Mouse (Mus musculus): ENCODE measurements around the gene Stk24.

Gene Stk24

DNA sequence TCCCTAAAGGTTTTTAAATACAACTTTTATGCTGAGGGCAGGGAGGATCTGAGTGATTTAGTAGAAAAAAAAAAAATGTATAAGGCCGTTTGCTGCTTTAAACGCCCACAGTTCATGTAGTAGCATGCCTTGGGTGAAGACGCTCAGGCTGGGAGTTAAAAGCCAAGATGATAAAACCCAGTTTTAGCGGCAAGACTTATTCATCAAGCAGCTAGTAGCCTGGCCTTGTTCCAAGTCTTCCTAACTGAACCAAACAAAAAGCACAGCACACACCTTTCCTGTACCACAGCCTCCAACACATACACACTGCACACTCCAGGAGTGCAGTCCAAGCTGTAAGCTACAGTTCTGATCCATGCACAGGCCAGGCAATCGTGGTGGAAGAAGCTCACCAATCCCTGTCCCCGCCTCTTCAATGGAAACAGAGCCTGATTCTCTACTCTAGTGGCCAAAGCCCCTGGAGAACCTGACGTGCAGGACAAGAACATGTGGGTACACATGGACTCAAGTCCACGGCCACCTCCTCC, 23.4 kb downstream of the Stk24 start:
- in situ Hi-C loops (cut with MboI; ENCODE audit: unreplicated experiment in 2 of 2), result loop anchor here in 1 of 2 experiments (25.0 kb wide), 2 partner anchors 531 to 1069 kb away; partner anchors contain the start of genes Mbnl2 and Ubac2

DNA sequence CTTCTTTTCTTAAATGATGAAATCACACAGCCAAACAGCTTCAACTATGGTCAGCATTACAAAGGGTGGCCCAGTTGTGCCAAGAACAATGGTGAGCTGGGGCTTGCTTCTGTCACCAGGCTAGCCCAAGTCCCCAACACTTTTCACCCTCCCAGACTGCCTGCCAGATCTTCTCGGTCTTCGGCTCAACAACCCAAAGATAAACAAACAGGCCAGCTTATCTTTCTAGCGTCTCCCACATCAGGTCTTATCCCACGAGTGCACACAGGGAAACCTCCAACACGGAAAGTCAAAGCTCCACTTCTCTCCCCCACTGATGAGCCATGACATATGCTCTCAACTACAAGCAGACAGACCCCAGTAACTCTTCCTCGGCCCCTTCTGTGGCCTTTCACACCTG, 24.1 kb downstream of the Stk24 start:
- in situ Hi-C loops (cut with MboI; ENCODE audit: unreplicated experiment in 2 of 2), result loop anchor here in 1 of 2 experiments (25.0 kb wide), 2 partner anchors 532 to 1068 kb away; partner anchors contain the start of genes Mbnl2 and Ubac2

- in situ Hi-C loops (cut with MboI; ENCODE audit: unreplicated experiment in 2 of 2), result loop anchor here in 1 of 2 experiments (25.0 kb wide), 2 partner anchors 533 to 1067 kb away; partner anchors contain the start of genes Mbnl2 and Ubac2
Observed at GRCm38 (mm10) chr14:121353648-121354377, 26.0 kb downstream of the Stk24 start.

DNA sequence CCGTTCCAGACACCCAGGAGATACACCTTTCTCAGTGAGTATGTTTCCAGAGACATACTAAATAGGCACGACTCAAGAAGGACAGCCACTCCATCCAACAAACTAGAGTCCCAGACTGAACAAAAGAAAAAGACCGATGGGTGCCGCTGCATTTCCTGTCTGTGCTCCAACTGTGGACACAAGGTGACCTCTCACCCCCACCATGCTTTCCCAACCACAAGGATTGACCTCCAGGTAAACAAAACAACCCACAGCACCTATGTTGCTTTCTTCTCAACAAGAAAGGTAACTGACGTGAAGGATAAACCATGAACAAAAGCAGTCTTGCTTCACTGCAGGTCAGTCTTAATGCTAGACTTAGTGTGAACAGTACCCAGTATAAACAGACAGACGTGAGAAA, 27.1 kb downstream of the Stk24 start:
- in situ Hi-C loops (cut with MboI; ENCODE audit: unreplicated experiment in 2 of 2), result loop anchor here in 1 of 2 experiments (25.0 kb wide), 2 partner anchors 535 to 1065 kb away; partner anchors contain the start of genes Mbnl2 and Ubac2

DNA sequence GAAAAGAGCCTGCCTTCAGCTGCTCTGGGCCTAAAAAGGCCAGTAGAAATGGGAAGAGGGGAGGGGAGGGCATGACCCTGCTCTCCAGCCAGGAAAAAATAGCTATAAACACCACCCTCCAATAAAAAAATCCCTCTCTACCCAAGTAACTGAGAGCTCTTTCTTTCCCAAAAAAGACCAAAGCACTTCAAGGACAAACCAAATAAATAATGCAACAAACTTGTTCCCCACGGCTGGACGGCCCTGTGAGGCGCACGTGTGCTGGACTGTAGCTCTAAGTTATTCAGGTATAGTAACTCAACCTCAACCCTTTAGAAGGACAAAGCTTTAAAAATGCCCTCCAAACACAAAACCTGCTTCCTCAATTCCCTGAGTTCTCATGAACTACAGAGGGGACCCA, 28.1 kb downstream of the Stk24 start:
- in situ Hi-C loops (cut with MboI; ENCODE audit: unreplicated experiment in 2 of 2), result loop anchor here in 1 of 2 experiments (25.0 kb wide), 2 partner anchors 536 to 1064 kb away; partner anchors contain the start of genes Mbnl2 and Ubac2

DNA sequence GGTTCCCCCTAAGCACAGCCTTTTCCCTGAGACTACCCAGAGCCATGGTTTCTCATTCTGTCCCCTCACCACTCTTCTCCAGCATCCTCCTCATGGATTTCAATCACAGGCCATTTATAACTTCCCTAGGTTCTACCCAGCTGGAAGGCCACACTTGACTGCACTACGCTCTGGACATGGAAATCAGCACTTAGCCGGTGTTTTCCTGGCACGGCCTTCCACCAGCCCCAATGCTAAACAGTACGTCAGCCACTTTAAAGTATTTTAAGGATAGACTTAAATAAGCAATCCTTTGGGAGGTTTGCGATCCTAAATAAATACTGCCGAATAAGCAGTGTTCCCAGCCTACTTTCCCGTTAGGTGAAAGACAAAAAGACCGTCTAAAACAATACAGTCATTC, 29.8 kb downstream of the Stk24 start:
- in situ Hi-C loops (cut with MboI; ENCODE audit: unreplicated experiment in 2 of 2), result loop anchor here in 1 of 2 experiments (25.0 kb wide), 2 partner anchors 537 to 1063 kb away; partner anchors contain the start of genes Mbnl2 and Ubac2

DNA sequence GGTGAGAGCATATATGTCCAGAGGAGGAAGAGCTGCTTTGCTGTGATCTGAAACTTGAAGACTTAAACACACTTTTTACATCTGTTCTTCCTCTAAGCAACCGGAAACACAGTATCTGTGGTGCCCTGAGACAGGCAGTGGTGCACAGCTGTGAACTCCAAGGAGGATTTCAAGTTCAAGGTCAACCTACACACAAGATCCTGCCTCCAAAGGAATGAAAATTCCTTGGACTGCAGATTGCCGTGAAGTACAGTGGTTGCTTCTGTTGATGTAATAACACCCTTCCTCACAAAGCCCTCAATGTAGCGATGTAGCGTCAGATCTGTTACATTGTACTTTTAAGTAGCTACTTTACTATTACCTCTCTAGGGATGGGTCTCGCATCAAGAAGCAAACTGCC, 30.5 kb downstream of the Stk24 start:
- in situ Hi-C loops (cut with MboI; ENCODE audit: unreplicated experiment in 2 of 2), result loop anchor here in 1 of 2 experiments (25.0 kb wide), 1 partner anchor 538 kb away; the partner anchor contains the start of gene Ubac2

DNA sequence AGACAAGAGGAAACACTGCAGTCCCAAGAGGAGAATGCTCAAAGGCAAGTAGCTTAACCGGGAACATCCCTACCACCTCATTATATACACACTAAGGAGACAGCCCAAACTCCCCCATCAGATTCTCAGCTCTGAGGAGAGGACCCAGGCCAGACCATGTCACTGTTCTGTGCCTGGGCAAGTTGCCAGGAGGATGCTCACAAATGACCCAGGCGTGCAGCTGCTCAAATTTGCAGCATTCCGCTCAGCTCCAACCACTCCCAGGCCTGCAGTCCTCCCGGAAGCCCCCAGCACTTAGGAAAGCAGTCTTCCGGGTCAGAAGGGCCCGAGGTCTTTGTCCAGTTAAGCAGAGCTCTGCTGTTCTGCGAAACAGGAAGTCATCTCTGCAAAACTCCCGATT, 31.6 kb downstream of the Stk24 start:
- in situ Hi-C loops (cut with MboI; ENCODE audit: unreplicated experiment in 2 of 2), result loop anchor here in 1 of 2 experiments (25.0 kb wide), 1 partner anchor 539 kb away; the partner anchor contains the start of gene Ubac2

- in situ Hi-C loops (cut with MboI; ENCODE audit: unreplicated experiment in 2 of 2), result loop anchor here in 1 of 2 experiments (25.0 kb wide), 1 partner anchor 540 kb away; the partner anchor contains the start of gene Ubac2
Observed at GRCm38 (mm10) chr14:121347134-121347533, 32.7 kb downstream of the Stk24 start.

DNA sequence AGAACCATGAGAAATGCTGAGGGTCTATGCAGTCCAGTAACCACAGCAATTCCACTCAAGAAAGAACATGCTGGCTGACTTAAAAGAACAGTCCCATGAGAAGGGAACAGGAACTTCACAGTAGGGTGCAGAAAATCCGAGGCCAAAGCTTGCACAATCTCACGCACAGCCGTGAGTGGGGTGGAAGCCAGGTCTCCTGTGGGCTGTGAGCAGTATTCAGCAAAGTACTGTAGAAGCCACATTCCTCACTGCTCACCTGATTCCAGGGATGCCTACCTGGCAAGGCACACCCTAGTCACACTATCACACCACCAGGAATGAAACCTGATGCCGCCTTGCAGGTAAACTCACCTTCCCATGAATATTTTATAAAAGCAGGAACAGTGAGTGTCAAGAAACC, 33.2 kb downstream of the Stk24 start:
- in situ Hi-C loops (cut with MboI; ENCODE audit: unreplicated experiment in 2 of 2), result loop anchor here in 1 of 2 experiments (25.0 kb wide), 1 partner anchor 541 kb away; the partner anchor contains the start of gene Ubac2

- in situ Hi-C loops (cut with MboI; ENCODE audit: unreplicated experiment in 2 of 2), result loop anchor here in 1 of 2 experiments (25.0 kb wide), 1 partner anchor 541 kb away; the partner anchor contains the start of gene Ubac2
Observed at GRCm38 (mm10) chr14:121346053-121346452, 33.8 kb downstream of the Stk24 start.

DNA sequence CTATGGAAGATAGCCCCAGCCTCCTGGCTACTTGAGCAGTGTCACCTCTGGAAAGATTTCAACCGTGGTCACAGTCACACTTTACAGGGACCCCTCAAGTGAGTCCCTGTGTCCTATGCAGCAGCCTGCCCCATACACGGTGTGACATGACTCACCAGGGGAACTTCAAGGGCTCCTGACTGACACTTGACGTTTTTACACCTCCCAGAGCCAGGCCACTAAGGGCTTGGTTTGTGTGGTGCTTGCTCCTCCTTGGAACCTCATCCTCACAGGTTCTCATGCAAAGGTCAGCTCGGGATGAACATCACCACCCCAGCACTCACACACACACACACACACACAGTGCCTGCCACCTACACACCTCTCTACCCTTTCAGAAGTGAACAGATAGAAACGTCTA, 34.9 kb downstream of the Stk24 start:
- in situ Hi-C loops (cut with MboI; ENCODE audit: unreplicated experiment in 2 of 2), result loop anchor here (5.0 to 25.0 kb wide), 3 partner anchors 32 to 542 kb away; partner anchors contain the start of gene Ubac2 (in 1 of the 2)

- in situ Hi-C loops (cut with MboI; ENCODE audit: unreplicated experiment in 2 of 2), result loop anchor here (5.0 to 25.0 kb wide), 3 partner anchors 34 to 544 kb away; partner anchors contain the start of gene Ubac2 (in 1 of the 2)
Observed at GRCm38 (mm10) chr14:121342885-121343284, 36.9 kb downstream of the Stk24 start.

DNA sequence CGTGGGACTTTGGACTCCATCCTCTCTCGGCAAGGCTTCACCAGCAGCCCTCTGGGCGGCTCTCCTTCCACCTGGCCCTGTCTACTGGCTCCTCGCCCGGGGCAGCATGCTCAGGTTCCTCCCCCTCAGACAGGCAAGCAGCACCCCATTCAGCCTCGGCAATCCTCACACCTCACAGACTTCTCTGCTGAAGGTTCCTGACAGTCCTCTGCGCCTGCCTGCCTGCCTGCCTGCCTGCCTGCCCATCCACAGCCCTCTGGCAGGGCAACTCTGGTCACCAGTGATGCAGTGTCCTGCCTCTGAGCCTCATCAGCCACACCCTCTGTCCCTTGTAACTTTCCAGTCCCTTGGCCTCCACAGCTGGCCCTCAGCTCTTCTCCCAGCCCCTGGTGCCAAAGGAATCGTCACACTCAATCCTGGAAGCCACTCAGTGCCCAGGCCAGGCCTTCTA, 39.8 kb downstream of the Stk24 start:
- in situ Hi-C loops (cut with MboI; ENCODE audit: unreplicated experiment in 2 of 2), result loop anchor here (5.0 to 25.0 kb wide), 3 partner anchors 37 to 547 kb away; partner anchors contain the start of gene Ubac2 (in 1 of the 2)

DNA sequence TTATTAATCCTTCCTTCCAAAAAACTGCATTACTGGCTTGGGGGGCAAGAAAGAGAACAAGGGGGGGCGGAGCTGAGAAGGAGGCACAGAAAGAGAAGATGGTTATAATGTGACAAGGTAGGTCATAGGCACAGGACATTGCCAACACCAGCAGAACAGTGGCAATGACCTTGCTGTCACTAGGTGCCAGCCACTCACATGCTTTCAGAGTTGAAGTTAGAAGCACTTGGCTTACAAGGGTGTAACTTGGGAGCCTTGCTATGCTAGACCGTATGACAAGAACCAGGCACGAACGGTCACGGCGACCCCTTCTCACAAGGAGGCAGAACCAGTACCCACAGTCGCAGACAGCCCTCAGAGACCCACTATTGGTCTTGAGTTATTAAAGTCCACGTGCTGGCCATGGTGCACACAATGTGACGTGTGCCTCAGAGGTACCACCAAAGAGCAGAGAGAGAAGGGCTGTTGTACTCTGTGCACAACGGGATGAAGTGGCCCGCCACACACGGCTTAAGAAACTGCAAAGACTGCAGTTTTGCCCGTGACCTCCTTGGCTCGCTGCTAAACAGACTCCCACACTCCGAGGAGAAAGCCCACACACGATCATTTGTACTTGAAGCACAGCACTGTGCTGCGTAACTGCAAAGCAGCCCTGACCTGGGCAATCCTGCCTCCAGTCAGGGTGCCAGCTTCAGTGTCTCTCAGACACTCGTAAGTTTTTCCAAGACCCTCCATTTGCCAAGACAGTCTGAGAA, 40.8 kb downstream of the Stk24 start:
- in situ Hi-C loops (cut with MboI; ENCODE audit: unreplicated experiment in 2 of 2), result loop anchor here in 1 of 2 experiments (25.0 kb wide), 1 partner anchor 548 kb away; the partner anchor contains the start of gene Ubac2

DNA sequence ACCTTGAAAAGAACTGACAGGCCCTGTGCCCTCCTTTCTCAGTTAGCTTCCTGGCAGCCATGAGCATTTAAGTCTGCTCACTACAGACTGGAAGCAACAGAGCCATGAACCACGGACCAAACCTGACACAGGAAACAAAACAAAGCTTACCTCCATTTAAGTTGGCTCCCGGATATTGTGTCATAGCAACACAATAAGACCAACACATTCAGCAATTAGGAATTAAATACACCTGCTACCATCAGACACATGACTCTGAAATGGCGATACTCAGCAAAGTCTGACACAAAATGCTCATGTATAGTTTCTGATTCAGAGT, 49.8 kb downstream of the Stk24 start:
- in situ Hi-C loops (cut with MboI; ENCODE audit: unreplicated experiment in 2 of 2), result loop anchor here in 1 of 2 experiments (25.0 kb wide), 1 partner anchor 557 kb away; the partner anchor contains the start of gene Ubac2

- in situ Hi-C loops (cut with MboI; ENCODE audit: unreplicated experiment in 2 of 2), result loop anchor here (10.0 to 25.0 kb wide), 2 partner anchors 45 to 558 kb away; partner anchors contain the start of gene Ubac2 (in 1 of the 2)
Observed at GRCm38 (mm10) chr14:121329401-121330089, 50.3 kb downstream of the Stk24 start.

GRCm38 (mm10) chr14:121328878-121329277, 50.9 kb downstream of the Stk24 start:
- in situ Hi-C loops (cut with MboI; ENCODE audit: unreplicated experiment in 2 of 2), result loop anchor here (10.0 to 25.0 kb wide), 2 partner anchors 46 to 558 kb away; partner anchors contain the start of gene Ubac2 (in 1 of the 2)

- in situ Hi-C loops (cut with MboI; ENCODE audit: unreplicated experiment in 2 of 2), result loop anchor here (10.0 to 25.0 kb wide), 2 partner anchors 48 to 561 kb away; partner anchors contain the start of gene Ubac2 (in 1 of the 2)
Observed at GRCm38 (mm10) chr14:121326432-121326831, 53.4 kb downstream of the Stk24 start.
